In genomic region chr3:55793842-55794575, GRCm38 (mm10) we compare ENCODE assay signal across 8 mouse cellular contexts. TPM values are rescaled to one million over a fixed set of nuclear protein-coding genes. Genes with fewer than 3 reads are reported as not detected.
DNase-seq lines count a peak whose midpoint lies in the region; ATAC-seq and TF ChIP-seq lines count a peak whose summit lies in the region.

No protein-coding gene starts in this region.

- no peaks in the 10 kb centered on the region for H3K79me2 ChIP-seq in heart, adult 2 months (replicated peaks; ENCODE audit: control insufficient read depth, insufficient read depth, low read length)

- no peak overlapping the region for H3K27ac ChIP-seq in kidney, adult 2 months (ENCODE audit: insufficient read depth, low read depth, low read length)
- no peak overlapping the region for H3K27ac ChIP-seq in kidney, embryonic 14.5 days (ENCODE audit: low read depth, low read length)
- peak overlapping the region; percentile 60 for H3K27ac ChIP-seq in heart, adult 2 months

- ATAC-seq in kidney, embryonic 14.5 days (ENCODE audit: low FRiP score, low TSS enrichment): no peak

- DNase-seq in kidney, adult 2 months: peak; percentile 67
- peak; percentile 89 to 93 for DNase-seq in adrenal gland, postnatal 36 days
- DNase-seq in heart, adult 2 months: peak; percentile 78 to 80
- peak; percentile 56 to 62 for DNase-seq in kidney, postnatal 4 days
- peak; percentile 51 for DNase-seq in retina, postnatal 1 day
- no peak for DNase-seq in yolk sac, embryonic 10.5 days (ENCODE audit: low spot score)
- no peak for DNase-seq in c-Kit-positive CD71-positive TER-119-positive erythroid progenitor cells, embryonic 14.5 days (ENCODE audit: low spot score)

- no peaks in the 10 kb centered on the region for H3K27me3 ChIP-seq in kidney, adult 2 months (replicated peaks; ENCODE audit: control insufficient read depth, insufficient read depth, low read length)
- no peaks in the 10 kb centered on the region for H3K27me3 ChIP-seq in kidney, embryonic 14.5 days (ENCODE audit: control insufficient read depth, insufficient read depth, low read length)
- H3K27me3 ChIP-seq in heart, adult 2 months (ENCODE audit: control insufficient read depth, insufficient read depth, low read length): no peaks in the 10 kb centered on the region

- WGBS in kidney, adult 2 months: 46% methylated on average over 7 of the region's 7 CpGs
- WGBS in kidney, embryonic 14.5 days: 46% methylated on average over 7 of the region's 7 CpGs
- 16% methylated on average over 7 of the region's 7 CpGs for WGBS in heart, adult 2 months

- no peaks in the 10 kb centered on the region for H3K4me1 ChIP-seq in kidney, adult 2 months (ENCODE audit: control insufficient read depth, insufficient read depth, low read length)
- no peaks in the 10 kb centered on the region for H3K4me1 ChIP-seq in kidney, embryonic 14.5 days (ENCODE audit: control insufficient read depth, insufficient read depth, low read length)
- H3K4me1 ChIP-seq in heart, adult 2 months (ENCODE audit: control insufficient read depth, insufficient read depth, low read length): peaks cover 8% of the 10 kb centered on the region

- intact Hi-C loops in heart, adult 2 months (cut with DNase I): no loop called here

- no peaks in the 10 kb centered on the region for H3K36me3 ChIP-seq in kidney, adult 2 months (ENCODE audit: control insufficient read depth, insufficient read depth, low read length)
- H3K36me3 ChIP-seq in kidney, embryonic 14.5 days (ENCODE audit: control insufficient read depth, insufficient read depth, low read length): no peaks in the 10 kb centered on the region
- no peaks in the 10 kb centered on the region for H3K36me3 ChIP-seq in heart, adult 2 months (ENCODE audit: control insufficient read depth, insufficient read depth, low read length)

- no peak for TF ChIP-seq EP300 in heart, adult 2 months (IDR thresholded peaks at IDR 0.05; ENCODE audit: insufficient read depth, low read depth, low read length)

- H3K9me3 ChIP-seq in kidney, embryonic 14.5 days (ENCODE audit: control insufficient read depth, low read length): no peaks in the 10 kb centered on the region

- no peak overlapping the region for H3K4me3 ChIP-seq in kidney, adult 2 months (ENCODE audit: insufficient read depth, low read depth, low read length)
- H3K4me3 ChIP-seq in kidney, embryonic 14.5 days (ENCODE audit: low read length): no peak overlapping the region
- H3K4me3 ChIP-seq in heart, adult 2 months: no peak overlapping the region

- H3K9ac ChIP-seq in kidney, embryonic 14.5 days (ENCODE audit: low read depth, low read length): no peak overlapping the region
- H3K9ac ChIP-seq in heart, adult 2 months (ENCODE audit: low read depth, low read length): no peak overlapping the region

- no peak overlapping the region for H3K4me2 ChIP-seq in kidney, embryonic 14.5 days (replicated peaks; ENCODE audit: low read depth, low read length)

- no peak for TF ChIP-seq CTCF in kidney, adult 2 months (conservative IDR thresholded peaks at IDR 0.05; ENCODE audit: insufficient read depth, insufficient read length, low read depth, low read length)
- no peak for TF ChIP-seq CTCF in heart, adult 2 months (IDR thresholded peaks at IDR 0.05)

- no peak for TF ChIP-seq POLR2A in kidney, adult 2 months (IDR thresholded peaks at IDR 0.05; ENCODE audit: low read depth, low read length)
- no peak for TF ChIP-seq POLR2A in heart, adult 2 months (IDR thresholded peaks at IDR 0.05; ENCODE audit: insufficient read depth, low read depth, low read length)

RNA-seq across cellular contexts. Expression of gene Mab21l1, which starts 11.7 kb away (rescaled TPM):
- 0.05 and 0.08 TPM in 2 replicates for polyA plus RNA-seq in kidney, adult 2 months (2012; rRNA removed)
- polyA plus RNA-seq in kidney, embryonic 14.5 days (2014; fragmentation: Nextera tagmentation; extraction: Ambion mirVana): 0.63 and 0.87 TPM in 2 replicates
- total RNA-seq in adrenal gland, postnatal 36 days (2021): 1 to 10 TPM; 1.1 TPM
- under 1 TPM; 0.09 to 0.13 TPM for total RNA-seq in heart, adult 2 months (2021)
- 0.09 and 0.16 TPM in 2 replicates for polyA plus RNA-seq in heart, adult 2 months (2012; rRNA removed)

Comparison
In these comparisons a context has a peak if more than half of its experiments do, and no peak if none do; other contexts are left out.
1. DNase-seq: peak in kidney, adult 2 months (single experiment), adrenal gland, postnatal 36 days (2 of 2), heart, adult 2 months (2 of 2), kidney, postnatal 4 days (2 of 2) and retina, postnatal 1 day (single experiment); none in yolk sac, embryonic 10.5 days (single experiment) and c-Kit-positive CD71-positive TER-119-positive erythroid progenitor cells, embryonic 14.5 days (single experiment).